Mouse (Mus musculus) MEL (cell line): Measurements from ENCODE around the gene Mboat2.

Experiments used
- CTCF ChIP-seq, 3 experiments: IDR thresholded peaks in 2 of 3; conservative IDR thresholded peaks in 1 of 3; 2 replicates each; pipeline ENCODE4 v1.5.1; 2011 to 2012; ENCODE audit warnings: low read length in 3 of 3, low read depth in 2 of 3, mild to moderate bottlenecking in 2 of 3, improper control_type of control experiment in 1 of 3, inconsistent platforms in 1 of 3, mixed read lengths in 1 of 3, moderate library complexity in 1 of 3; ENCODE audit not compliant: control insufficient read depth in 1 of 3, insufficient read depth in 1 of 3, poor library complexity in 1 of 3, severe bottlenecking in 1 of 3
- EP300 ChIP-seq, 2 experiments: IDR thresholded peaks; 2 replicates each; pipeline ENCODE4 v1.6.1; 2011; ENCODE audit warnings: improper control_type of control experiment in 2 of 2, low read length in 2 of 2, low read depth in 1 of 2, mild to moderate bottlenecking in 1 of 2
- GABPA ChIP-seq: IDR thresholded peaks from 2 replicates; pipeline ENCODE4 v1.6.1; 2012; ENCODE audit warnings: low read depth, mild to moderate bottlenecking, inconsistent platforms, low read length, improper control_type of control experiment, moderate library complexity
- GATA1 ChIP-seq: IDR thresholded peaks from 2 replicates; pipeline ENCODE4 v1.6.1; 2011; ENCODE audit warnings: low read depth, low read length, improper control_type of control experiment
- HCFC1 ChIP-seq: IDR thresholded peaks from 2 replicates; pipeline ENCODE4 v1.6.1; 2012; ENCODE audit warnings: low read depth, mild to moderate bottlenecking, inconsistent platforms, low read length, improper control_type of control experiment, moderate library complexity
- MAFK ChIP-seq: IDR thresholded peaks from 2 replicates; pipeline ENCODE4 v1.6.1; 2011; ENCODE audit warnings: low read depth, mild to moderate bottlenecking, low read length, improper control_type of control experiment, borderline replicate concordance
- MAX ChIP-seq: IDR thresholded peaks from 2 replicates; pipeline ENCODE4 v1.6.1; 2011; ENCODE audit warnings: low read length, improper control_type of control experiment
- POLR2A ChIP-seq, 2 experiments: IDR thresholded peaks; 2 replicates each; pipeline ENCODE4 v1.6.1; 2011 to 2012; ENCODE audit warnings: low read length in 2 of 2, mild to moderate bottlenecking in 2 of 2, control low read depth in 1 of 2, improper control_type of control experiment in 1 of 2, low read depth in 1 of 2, moderate library complexity in 1 of 2; ENCODE audit not compliant: control insufficient read depth in 1 of 2, insufficient read depth in 1 of 2, poor library complexity in 1 of 2
- UBTF ChIP-seq: IDR thresholded peaks from 2 replicates; pipeline ENCODE4 v1.6.1; 2012; ENCODE audit warnings: low read depth, mild to moderate bottlenecking, inconsistent platforms, low read length, improper control_type of control experiment, moderate library complexity, borderline replicate concordance; ENCODE audit not compliant: insufficient read depth

DNA sequence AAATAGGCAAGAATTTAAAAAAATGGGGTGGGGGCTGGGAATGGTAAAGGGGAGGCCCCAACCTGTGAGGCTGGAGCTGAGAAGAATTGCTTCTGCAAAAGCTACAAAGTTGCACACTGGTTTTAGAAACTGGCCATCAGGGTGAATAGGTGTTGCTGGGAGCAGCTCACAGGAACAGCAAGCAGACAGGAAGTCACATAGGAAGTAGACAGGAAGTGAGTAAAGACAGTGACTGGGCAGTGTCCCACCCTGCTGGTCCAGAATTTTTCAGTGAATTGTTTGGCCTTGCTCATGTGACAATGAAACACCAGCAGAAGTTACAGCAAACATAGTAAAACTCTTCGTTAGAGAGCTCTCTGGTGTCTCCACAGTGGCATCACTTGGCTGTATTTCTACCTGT is 41.0 kb upstream of the Mboat2 start:
- TF ChIP-seq POLR2A (IDR thresholded peaks at IDR 0.05; ENCODE audit: control insufficient read depth in 1 of 2, insufficient read depth in 1 of 2, low read depth in 1 of 2, low read length in 2 of 2, poor library complexity in 1 of 2) = no peak
- TF ChIP-seq GATA1 = no peak
- TF ChIP-seq HCFC1 = no peak
- no peak for TF ChIP-seq CTCF (IDR thresholded peaks at IDR 0.05 in 2 of 3, conservative IDR thresholded peaks at IDR 0.05 in 1 of 3; ENCODE audit: control insufficient read depth in 1 of 3, insufficient read depth in 1 of 3, low read depth in 2 of 3, low read length in 3 of 3, poor library complexity in 1 of 3, severe bottlenecking in 1 of 3)
- TF ChIP-seq EP300 (IDR thresholded peaks at IDR 0.05; ENCODE audit: low read depth in 1 of 2, low read length in 2 of 2) = no peak
- TF ChIP-seq UBTF = no peak
- TF ChIP-seq MAX = no peak
- no peak for TF ChIP-seq GABPA
- TF ChIP-seq MAFK = no peak
